Mouse (Mus musculus): ENCODE data around the gene Fzd5. TPM values are rescaled to one million over a fixed set of nuclear protein-coding genes. Genes with fewer than 3 reads are reported as not detected.
A peak's percentile ranks its signal among the peaks of the same experiment; 100 is the strongest.

Gene Fzd5
- polyA plus RNA-seq (2016; fragmentation: Nextera tagmentation; extraction: Ambion mirVana) = 0.27 and 0.28 TPM in 2 replicates

GRCm38 (mm10) chr1:64737502-64738179 lies at the start of gene Fzd5:
Gene Fzd5 (minus strand): TSS chr1:64737751.
- Histone ChIP-seq H3K4me2 (replicated peaks) (peak within 1 kb of the TSS; percentile 98), H3K4me1 (peaks cover 38% of the 10 kb centered on the region), H3K9me3 (no peaks in the 10 kb centered on the region), H3K27me3 (replicated peaks) (peaks cover 45% of the 10 kb centered on the region), H3K9ac (peak within 1 kb of the TSS; percentile 60), H3K36me3 (no peaks in the 10 kb centered on the region), H3K27ac (no peak within 1 kb of the TSS), H3K4me3 (peak within 1 kb of the TSS; percentile 60)
- WGBS = under 1% methylated on average over 70 of the region's 73 CpGs
- peak; percentile 93 for ATAC-seq (ENCODE audit: low FRiP score, low read depth)

GRCm38 (mm10) chr1:64779863-64780262 lies 42.3 kb upstream of the Fzd5 start:
- ATAC-seq (ENCODE audit: low FRiP score, low read depth) = no peak
- no peak overlapping the region for H3K4me3 ChIP-seq
- WGBS = 23% methylated on average over 12 of the region's 12 CpGs

DNA sequence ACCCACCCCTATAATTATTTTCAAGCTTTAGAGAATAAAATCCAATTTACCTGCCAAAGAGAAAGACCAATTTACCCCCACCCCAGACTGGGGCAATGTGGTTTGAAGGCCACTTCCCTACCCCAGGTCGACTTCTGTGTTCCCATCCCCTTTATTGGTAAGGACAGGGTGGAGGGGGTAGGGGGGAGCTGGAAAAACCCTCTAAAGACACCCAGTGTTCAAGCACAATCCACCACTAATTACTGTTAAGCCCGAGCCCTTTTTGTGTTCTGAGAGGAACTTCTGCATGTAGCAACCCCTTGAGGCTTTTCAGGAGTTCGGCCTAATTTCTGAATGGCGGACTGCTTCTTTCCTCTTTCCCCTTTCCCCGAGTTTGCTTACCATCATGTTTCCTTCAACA lies 41.9 kb upstream of the Fzd5 start:
- whole genome bisulfite sequencing = 27% methylated on average over 5 of the region's 5 CpGs
- ATAC-seq (ENCODE audit: low FRiP score, low read depth) = no peak
- no peak overlapping the region for H3K4me3 ChIP-seq
- H3K4me1 ChIP-seq = no peaks in the 10 kb centered on the region
- H3K9ac ChIP-seq = no peak overlapping the region
- peak overlapping the region; percentile 50 for H3K4me2 ChIP-seq (replicated peaks)
- no peaks in the 10 kb centered on the region for H3K36me3 ChIP-seq
- peaks cover 3% of the 10 kb centered on the region; the same call in 1 of the 2 replicates for H3K27me3 ChIP-seq (replicated peaks)
- no peak overlapping the region for H3K27ac ChIP-seq
- no peaks in the 10 kb centered on the region for H3K9me3 ChIP-seq

More at GRCm38 (mm10) chr1:64779863-64780262, 42.3 kb upstream of the Fzd5 start:
- Histone ChIP-seq H3K9me3 (no peaks in the 10 kb centered on the region), H3K27ac (no peak overlapping the region), H3K36me3 (no peaks in the 10 kb centered on the region), H3K4me2 (replicated peaks) (peak overlapping the region; percentile 50), H3K27me3 (replicated peaks) (peaks cover 3% of the 10 kb centered on the region; the same call in 1 of the 2 replicates), H3K9ac (no peak overlapping the region), H3K4me1 (no peaks in the 10 kb centered on the region)

- H3K27me3 ChIP-seq (replicated peaks) = peaks cover 3% of the 10 kb centered on the region; the same call in 1 of the 2 replicates
These were observed 35.8 kb upstream of the Fzd5 start for GRCm38 (mm10) chr1:64773305-64773704.

GRCm38 (mm10) chr1:64770169-64770568 lies 32.6 kb upstream of the Fzd5 start:
- no peaks in the 10 kb centered on the region for H3K9me3 ChIP-seq
- H3K4me2 ChIP-seq (replicated peaks) = no peak overlapping the region
- H3K4me1 ChIP-seq = no peaks in the 10 kb centered on the region
- H3K27me3 ChIP-seq (replicated peaks) = no peaks in the 10 kb centered on the region
- WGBS = 23% methylated on average over 6 of the region's 6 CpGs
- no peak overlapping the region for H3K27ac ChIP-seq
- H3K4me3 ChIP-seq = no peak overlapping the region
- H3K9ac ChIP-seq = no peak overlapping the region
- ATAC-seq (ENCODE audit: low FRiP score, low read depth) = no peak
- no peaks in the 10 kb centered on the region for H3K36me3 ChIP-seq

More at GRCm38 (mm10) chr1:64773305-64773704, 35.8 kb upstream of the Fzd5 start:
- H3K9ac ChIP-seq = no peak overlapping the region
- H3K36me3 ChIP-seq = no peaks in the 10 kb centered on the region
- no peaks in the 10 kb centered on the region for H3K9me3 ChIP-seq
- no peak overlapping the region for H3K4me2 ChIP-seq (replicated peaks)
- WGBS = 76% methylated on average over 4 of the region's 4 CpGs
- ATAC-seq (ENCODE audit: low FRiP score, low read depth) = no peak
- H3K4me1 ChIP-seq = no peaks in the 10 kb centered on the region
- no peak overlapping the region for H3K27ac ChIP-seq
- H3K4me3 ChIP-seq = no peak overlapping the region

- no peaks in the 10 kb centered on the region for H3K27me3 ChIP-seq (replicated peaks)
- H3K4me1 ChIP-seq = no peaks in the 10 kb centered on the region
- no peak overlapping the region for H3K9ac ChIP-seq
- H3K4me3 ChIP-seq = no peak overlapping the region
- no peak overlapping the region for H3K27ac ChIP-seq
- ATAC-seq (ENCODE audit: low FRiP score, low read depth) = no peak
- H3K9me3 ChIP-seq = no peaks in the 10 kb centered on the region
- H3K4me2 ChIP-seq (replicated peaks) = no peak overlapping the region
- H3K36me3 ChIP-seq = no peaks in the 10 kb centered on the region
- 79% methylated on average over 4 of the region's 4 CpGs for WGBS
These were observed 24.1 kb upstream of the Fzd5 start for GRCm38 (mm10) chr1:64761646-64762045.

DNA sequence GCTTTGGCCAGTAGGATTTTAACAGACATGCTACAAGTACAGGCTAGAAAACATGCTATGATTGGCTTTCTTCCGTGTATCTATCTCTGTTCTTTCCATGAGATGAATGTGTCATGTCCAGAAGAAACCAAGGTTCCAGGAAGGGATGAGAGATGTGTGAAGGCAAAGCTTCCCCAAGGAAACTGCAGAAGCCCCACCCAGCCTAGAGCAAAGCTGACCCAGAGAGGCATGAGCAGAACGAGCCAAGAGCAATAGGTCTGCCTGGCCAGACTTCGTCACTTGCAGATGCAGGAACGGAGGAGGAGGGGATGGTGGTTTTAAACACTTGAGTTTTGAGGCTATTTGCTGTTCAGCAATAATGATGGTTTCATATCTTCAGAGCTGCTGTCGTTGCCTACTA lies 20.2 kb upstream of the Fzd5 start:
- Histone ChIP-seq H3K27ac (no peak overlapping the region), H3K4me3 (no peak overlapping the region), H3K9me3 (no peaks in the 10 kb centered on the region), H3K36me3 (no peaks in the 10 kb centered on the region), H3K27me3 (replicated peaks) (no peaks in the 10 kb centered on the region), H3K4me2 (replicated peaks) (no peak overlapping the region), H3K4me1 (no peaks in the 10 kb centered on the region), H3K9ac (no peak overlapping the region)
- ATAC-seq (ENCODE audit: low FRiP score, low read depth) = no peak
- 89% methylated on average over 5 of the region's 5 CpGs for WGBS

DNA sequence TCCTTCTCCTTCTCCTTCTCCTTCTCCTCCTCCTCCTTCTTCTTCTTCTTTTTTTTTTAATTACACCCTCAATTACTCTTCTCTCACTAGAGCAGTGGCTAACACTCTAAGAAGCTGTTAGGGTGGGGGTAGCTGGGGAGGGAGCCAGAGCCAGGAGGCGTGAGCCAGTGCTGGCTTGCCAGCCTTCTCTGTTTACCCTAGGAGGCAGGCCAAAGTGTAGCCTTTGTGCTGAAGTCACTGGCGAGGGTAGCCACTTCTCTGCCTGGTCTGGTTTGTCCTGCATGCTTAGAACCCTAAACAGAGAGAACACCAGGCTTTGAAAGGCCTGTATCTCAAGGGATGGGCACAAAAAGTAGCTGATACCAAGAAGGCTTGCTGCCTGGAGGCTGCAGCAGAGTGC lies 19.7 kb upstream of the Fzd5 start:
- Histone ChIP-seq H3K4me2 (replicated peaks) (no peak overlapping the region), H3K4me3 (no peak overlapping the region), H3K9me3 (no peaks in the 10 kb centered on the region), H3K4me1 (no peaks in the 10 kb centered on the region), H3K9ac (no peak overlapping the region), H3K27ac (no peak overlapping the region), H3K27me3 (replicated peaks) (no peaks in the 10 kb centered on the region), H3K36me3 (no peaks in the 10 kb centered on the region)
- 26% methylated on average over 2 of the region's 2 CpGs for WGBS
- ATAC-seq (ENCODE audit: low FRiP score, low read depth) = no peak

DNA sequence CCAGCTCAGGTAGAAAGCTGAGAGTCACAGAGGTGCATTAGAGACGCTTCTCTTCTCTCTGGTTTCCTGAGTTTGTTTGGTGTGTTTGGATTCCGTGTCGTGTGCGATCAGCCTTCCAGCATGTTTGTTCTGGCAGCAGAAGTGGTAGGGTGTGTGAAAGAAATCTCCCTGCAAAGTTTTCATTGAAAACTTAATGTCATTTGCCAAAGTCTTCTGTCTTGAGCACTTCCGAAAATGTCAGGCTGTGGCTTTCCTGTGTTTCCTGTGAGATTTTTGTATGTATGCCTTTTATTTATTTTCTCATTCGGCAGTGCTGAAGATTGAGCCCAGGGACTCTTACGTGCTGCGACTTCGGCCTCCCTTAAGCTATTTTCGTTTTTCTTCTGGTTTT lies 19.1 kb upstream of the Fzd5 start:
- Histone ChIP-seq H3K4me2 (replicated peaks) (no peak overlapping the region), H3K4me3 (no peak overlapping the region), H3K36me3 (no peaks in the 10 kb centered on the region), H3K9me3 (no peaks in the 10 kb centered on the region), H3K27ac (no peak overlapping the region), H3K9ac (no peak overlapping the region), H3K4me1 (no peaks in the 10 kb centered on the region), H3K27me3 (replicated peaks) (no peaks in the 10 kb centered on the region)
- ATAC-seq (ENCODE audit: low FRiP score, low read depth) = no peak
- WGBS = 82% methylated on average over 10 of the region's 10 CpGs

- no peaks in the 10 kb centered on the region for H3K9me3 ChIP-seq
- H3K27ac ChIP-seq = no peak overlapping the region
- no peaks in the 10 kb centered on the region for H3K36me3 ChIP-seq
- no peaks in the 10 kb centered on the region for H3K27me3 ChIP-seq (replicated peaks)
- no peaks in the 10 kb centered on the region for H3K4me1 ChIP-seq
- no peak overlapping the region for H3K4me2 ChIP-seq (replicated peaks)
- no peak overlapping the region for H3K4me3 ChIP-seq
- no peak overlapping the region for H3K9ac ChIP-seq
- 81% methylated on average over 7 of the region's 7 CpGs for WGBS
- no peak for ATAC-seq (ENCODE audit: low FRiP score, low read depth)
These were observed 18.6 kb upstream of the Fzd5 start for GRCm38 (mm10) chr1:64755971-64756639.

DNA sequence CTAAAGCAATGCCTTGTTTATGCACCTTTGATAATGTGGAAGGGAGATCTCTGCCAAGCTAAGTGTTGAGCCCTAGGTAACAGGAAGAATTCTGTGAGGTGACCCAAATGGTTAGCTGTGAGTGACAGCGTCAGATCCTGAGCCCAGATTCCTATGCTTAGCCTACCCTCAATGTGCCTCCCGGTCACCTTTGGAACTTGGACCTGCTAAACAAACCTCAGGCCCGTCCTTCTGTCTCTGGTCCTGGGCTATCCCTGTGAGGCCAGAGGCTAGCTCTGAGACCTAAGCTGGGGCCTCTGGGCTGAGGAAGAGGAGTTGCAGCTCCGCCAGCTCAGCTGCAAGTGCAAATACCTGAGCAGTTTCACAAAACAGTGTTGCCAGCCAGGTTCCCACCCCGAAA lies 17.1 kb upstream of the Fzd5 start:
- Histone ChIP-seq H3K27me3 (replicated peaks) (no peaks in the 10 kb centered on the region), H3K36me3 (no peaks in the 10 kb centered on the region), H3K9me3 (no peaks in the 10 kb centered on the region), H3K27ac (no peak overlapping the region), H3K4me2 (replicated peaks) (no peak overlapping the region), H3K9ac (no peak overlapping the region), H3K4me3 (no peak overlapping the region), H3K4me1 (no peaks in the 10 kb centered on the region)
- ATAC-seq (ENCODE audit: low FRiP score, low read depth) = no peak
- 95% methylated on average over 5 of the region's 5 CpGs for WGBS

DNA sequence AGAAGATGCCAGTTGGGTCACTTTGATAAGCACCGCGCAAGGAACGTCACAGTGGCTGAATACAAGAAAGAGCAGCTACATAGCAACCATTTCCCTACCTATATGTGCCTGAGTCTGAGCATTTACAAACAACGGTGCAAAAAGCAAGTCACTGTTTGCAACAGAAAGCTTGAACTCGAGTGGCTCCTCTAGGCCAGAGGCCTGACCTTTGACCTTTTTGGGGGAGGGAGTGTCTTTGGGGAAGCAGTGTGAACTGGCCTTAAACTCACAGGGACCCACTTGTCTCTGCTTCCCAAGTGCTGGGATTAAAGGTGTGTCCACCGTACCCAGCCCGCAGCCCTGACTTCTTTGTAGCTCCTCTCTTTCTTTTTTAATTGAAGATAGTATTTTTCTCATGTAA lies 16.1 kb upstream of the Fzd5 start:
- ATAC-seq (ENCODE audit: low FRiP score, low read depth) = no peak
- Histone ChIP-seq H3K27me3 (replicated peaks) (no peaks in the 10 kb centered on the region), H3K4me2 (replicated peaks) (no peak overlapping the region), H3K36me3 (no peaks in the 10 kb centered on the region), H3K4me1 (no peaks in the 10 kb centered on the region), H3K4me3 (no peak overlapping the region), H3K9me3 (no peaks in the 10 kb centered on the region), H3K27ac (no peak overlapping the region), H3K9ac (no peak overlapping the region)
- 82% methylated on average over 7 of the region's 7 CpGs for WGBS

DNA sequence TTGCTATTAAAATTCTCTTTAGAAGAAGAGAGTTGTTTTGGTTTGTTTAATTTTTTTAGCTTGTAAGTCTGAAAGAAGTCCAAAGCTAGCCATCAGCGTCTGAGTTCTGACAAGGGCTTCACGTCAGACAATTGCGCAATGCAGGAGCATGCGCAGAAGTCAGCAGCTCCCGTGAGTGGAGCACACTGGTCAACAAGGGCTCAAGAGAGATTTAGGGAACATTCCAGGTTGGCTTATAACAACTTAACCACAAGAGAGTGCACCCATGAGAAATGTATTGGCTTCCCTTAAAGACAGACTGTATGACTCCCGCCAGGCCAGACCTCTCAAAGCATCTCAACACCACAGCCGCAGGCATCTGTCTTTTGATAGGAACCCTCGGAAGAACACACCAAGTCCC lies 15.6 kb upstream of the Fzd5 start:
- Histone ChIP-seq H3K4me3 (no peak overlapping the region), H3K9ac (no peak overlapping the region), H3K4me1 (no peaks in the 10 kb centered on the region), H3K36me3 (no peaks in the 10 kb centered on the region), H3K4me2 (replicated peaks) (no peak overlapping the region), H3K27ac (no peak overlapping the region), H3K27me3 (replicated peaks) (no peaks in the 10 kb centered on the region), H3K9me3 (no peaks in the 10 kb centered on the region)
- no peak for ATAC-seq (ENCODE audit: low FRiP score, low read depth)
- WGBS = 90% methylated on average over 8 of the region's 8 CpGs
